ENCODE assay signal across 10 mouse cellular contexts in genomic region chr10:86375903-86376302, GRCm38 (mm10).
DNase-seq lines count a peak whose midpoint lies in the region; ATAC-seq and TF ChIP-seq lines count a peak whose summit lies in the region.
"Had no signal": no experiment of that assay in that cellular context is flagged by ENCODE, and none has a peak within 500 bp of the region (broad histone marks: within the 10 kb centered on the region; RNA-seq: fewer than 3 reads in every experiment).

No protein-coding gene starts in this region.

- DNase-seq in intestine, embryonic 14.5 days (ENCODE audit: low spot score), result peak; percentile 49
- peak; percentile 84 to 91 for DNase-seq in adrenal gland, adult (ENCODE audit: inconsistent age in 2 of 2, low spot score in 1 of 2)
- peak; percentile 36 for DNase-seq in brain, adult 2 months (ENCODE audit: low read depth, low spot score)
- no peak for DNase-seq in urinary bladder, adult 2 months (ENCODE audit: low spot score)

- no peak overlapping the region for H3K4me3 ChIP-seq in intestine, embryonic 14.5 days (ENCODE audit: low read depth, low read length)
- H3K4me3 ChIP-seq in intestine, postnatal 0 days (ENCODE audit: low read depth, low read length), result no peak overlapping the region
- H3K4me3 ChIP-seq in lung, embryonic 15.5 days, result no peak overlapping the region
- H3K4me3 ChIP-seq: erythroblast, embryonic 14.5 days; liver, embryonic 15.5 days had no signal

- no peaks in the 10 kb centered on the region for H3K9me3 ChIP-seq in intestine, embryonic 14.5 days (ENCODE audit: control insufficient read depth, low read length)
- no peaks in the 10 kb centered on the region for H3K9me3 ChIP-seq in intestine, postnatal 0 days (ENCODE audit: control insufficient read depth)
- H3K9me3 ChIP-seq in lung, embryonic 15.5 days, result no peaks in the 10 kb centered on the region
- H3K9me3 ChIP-seq: liver, embryonic 15.5 days had no signal

- no peak overlapping the region for H3K4me2 ChIP-seq in intestine, embryonic 14.5 days (ENCODE audit: low read length)
- no peak overlapping the region for H3K4me2 ChIP-seq in intestine, postnatal 0 days (replicated peaks; ENCODE audit: low read depth)
- H3K4me2 ChIP-seq in lung, embryonic 15.5 days, result no peak overlapping the region
- H3K4me2 ChIP-seq: liver, embryonic 15.5 days had no signal

- no peaks in the 10 kb centered on the region for H3K36me3 ChIP-seq in intestine, embryonic 14.5 days (ENCODE audit: control insufficient read depth, insufficient read depth, low read length)
- no peaks in the 10 kb centered on the region for H3K36me3 ChIP-seq in intestine, postnatal 0 days (ENCODE audit: control insufficient read depth, insufficient read depth)
- no peaks in the 10 kb centered on the region for H3K36me3 ChIP-seq in lung, embryonic 15.5 days
- H3K36me3 ChIP-seq: liver, embryonic 15.5 days had no signal

- 59% methylated on average over 11 of the region's 11 CpGs for WGBS in intestine, embryonic 14.5 days
- WGBS in intestine, postnatal 0 days, result 65% methylated on average over 11 of the region's 11 CpGs
- 35% methylated on average over 11 of the region's 11 CpGs for WGBS in lung, embryonic 15.5 days

- no peak for ATAC-seq in intestine, embryonic 14.5 days (replicated peaks; ENCODE audit: low FRiP score, low TSS enrichment, low read depth)
- no peak for ATAC-seq in intestine, postnatal 0 days
- ATAC-seq in lung, embryonic 15.5 days (ENCODE audit: borderline replicate concordance, extremely low read depth, low FRiP score, low TSS enrichment), result peak; percentile 40; the same call in 1 of the 2 replicates
- ATAC-seq in activated CD4-positive, CD25-positive, alpha-beta regulatory T cell, adult 4 months, result no peak
- no peak for ATAC-seq in inflammation-experienced regulatory T-cells, adult 6 months

- no peak overlapping the region for H3K9ac ChIP-seq in intestine, embryonic 14.5 days (ENCODE audit: low read length)
- H3K9ac ChIP-seq in intestine, postnatal 0 days (ENCODE audit: low read depth, low read length), result no peak overlapping the region
- no peak overlapping the region for H3K9ac ChIP-seq in lung, embryonic 15.5 days
- H3K9ac ChIP-seq: liver, embryonic 15.5 days had no signal

- H3K4me1 ChIP-seq in intestine, embryonic 14.5 days (replicated peaks; ENCODE audit: control insufficient read depth, insufficient read depth, low read length), result peaks cover 5% of the 10 kb centered on the region; the same call in 1 of the 2 replicates
- H3K4me1 ChIP-seq in intestine, postnatal 0 days (replicated peaks; ENCODE audit: control insufficient read depth, insufficient read depth, low read length), result no peaks in the 10 kb centered on the region
- H3K4me1 ChIP-seq in lung, embryonic 15.5 days, result peaks cover 7% of the 10 kb centered on the region
- H3K4me1 ChIP-seq: liver, embryonic 15.5 days had no signal

- no peak for TF ChIP-seq CTCF in intestine, postnatal 0 days (IDR thresholded peaks at IDR 0.05; ENCODE audit: low read depth)

- H3K27me3 ChIP-seq in intestine, embryonic 14.5 days (replicated peaks; ENCODE audit: control insufficient read depth, insufficient read depth, low read length), result no peaks in the 10 kb centered on the region
- H3K27me3 ChIP-seq in intestine, postnatal 0 days (replicated peaks; ENCODE audit: control insufficient read depth, insufficient read depth, low read length), result no peaks in the 10 kb centered on the region
- no peaks in the 10 kb centered on the region for H3K27me3 ChIP-seq in lung, embryonic 15.5 days
- H3K27me3 ChIP-seq: liver, embryonic 15.5 days had no signal

- no peak overlapping the region for H3K27ac ChIP-seq in intestine, embryonic 14.5 days (ENCODE audit: low read depth)
- no peak overlapping the region for H3K27ac ChIP-seq in intestine, postnatal 0 days (ENCODE audit: low read depth, low read length)
- no peak overlapping the region for H3K27ac ChIP-seq in lung, embryonic 15.5 days
- H3K27ac ChIP-seq: liver, embryonic 15.5 days had no signal
